Mouse (Mus musculus) mesoderm, embryonic 11.5 days (tissue): Measurements from ENCODE around the gene Fbxl19.
"Not testable (repeated sequence)": the region's sequence is repeated elsewhere in the genome, so short reads cannot be mapped to it uniquely, and the experiment has no call there.

Experiments
- DNase-seq: peaks from one replicate; pipeline ENCODE4 v3.0.0-alpha.2; 2012; ENCODE audit warnings: low read depth, low spot score

Gene Fbxl19

DNA sequence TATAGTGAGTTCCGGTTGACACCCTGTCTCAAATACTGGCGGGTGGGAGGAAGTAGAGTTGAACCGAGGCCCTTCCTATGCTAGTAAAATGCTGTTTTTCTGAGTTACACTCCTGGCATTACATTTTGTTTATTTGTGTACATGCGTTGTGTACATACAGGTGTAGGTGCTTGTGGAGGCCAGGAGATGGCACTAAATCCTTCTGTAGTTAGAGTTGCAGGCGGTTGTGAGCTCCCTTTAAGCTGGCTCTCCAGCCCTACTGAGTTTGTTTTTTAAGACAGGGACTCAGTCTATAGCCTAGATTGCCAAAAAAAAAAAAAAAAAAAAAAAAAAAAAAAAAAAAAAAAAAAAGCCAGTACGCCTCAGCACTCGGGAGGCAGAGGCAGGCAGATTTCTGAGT, 16.4 kb upstream of the Fbxl19 start:
- DNase-seq: no peak

DNA sequence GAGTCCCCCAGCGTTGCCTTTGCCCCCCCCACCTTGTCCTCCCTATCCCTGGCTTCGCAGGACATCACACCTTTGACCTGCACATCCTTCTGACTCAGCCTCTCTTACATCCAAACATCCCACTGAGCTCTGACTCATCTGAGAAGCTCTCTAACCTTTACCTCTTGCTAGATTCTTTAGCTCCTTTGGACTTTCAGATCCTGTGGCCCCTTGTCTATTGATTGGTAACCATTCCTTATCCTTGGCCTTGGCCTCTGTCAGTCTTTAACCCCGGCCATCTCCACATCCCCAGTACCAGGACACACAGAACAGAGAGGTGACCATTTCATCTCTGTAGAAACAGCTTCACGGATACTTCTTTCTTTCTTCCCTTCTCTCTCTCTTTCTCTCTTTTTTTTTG, 14.2 kb upstream of the Fbxl19 start:
- DNase-seq: no peak

DNA sequence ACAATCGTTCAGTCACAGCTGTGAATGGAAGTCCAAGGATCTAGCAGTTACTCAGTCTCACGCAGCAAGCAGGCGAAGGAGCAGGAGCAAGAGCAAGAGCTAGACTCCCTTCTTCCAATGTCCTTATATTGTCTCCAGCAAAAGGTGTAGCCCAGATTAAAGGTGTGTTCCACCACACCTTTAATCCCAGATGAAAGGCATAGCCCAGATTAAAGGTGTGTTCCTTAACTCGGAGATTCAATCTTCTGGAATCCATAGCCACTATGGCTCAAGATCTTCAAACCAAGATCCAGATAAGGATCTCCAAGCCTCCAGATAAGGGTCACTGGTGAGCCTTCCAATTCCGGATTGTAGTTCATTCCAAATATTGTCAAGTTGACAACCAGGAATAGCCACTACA, 12.3 kb upstream of the Fbxl19 start, which contains the start of gene Ctf2:
Gene Ctf2, minus strand, starts transcription at position 101 of the 400 bp plus-strand sequence.
- not testable (repeated sequence) for DNase-seq

DNA sequence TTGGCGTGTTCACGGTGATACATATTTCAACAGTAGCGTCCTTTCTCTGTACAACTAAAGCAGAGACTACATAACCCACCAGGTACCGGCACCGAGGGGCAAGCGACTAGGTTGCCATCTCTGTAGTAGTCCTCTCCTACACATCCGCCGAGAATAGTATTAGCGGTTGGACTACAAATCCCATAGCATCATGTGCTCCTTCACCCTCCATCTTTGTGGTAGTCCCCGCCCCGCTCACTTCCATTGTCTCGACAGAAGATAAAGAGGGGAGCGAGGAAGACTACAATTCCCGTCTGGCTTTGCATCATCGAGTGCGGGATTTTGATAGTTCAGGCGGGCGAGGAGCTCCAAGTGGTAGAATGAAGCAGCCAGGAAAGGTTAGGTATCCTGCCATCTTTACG, 908 bp downstream of the Fbxl19 start:
- DNase-seq: peak; percentile 95

DNA sequence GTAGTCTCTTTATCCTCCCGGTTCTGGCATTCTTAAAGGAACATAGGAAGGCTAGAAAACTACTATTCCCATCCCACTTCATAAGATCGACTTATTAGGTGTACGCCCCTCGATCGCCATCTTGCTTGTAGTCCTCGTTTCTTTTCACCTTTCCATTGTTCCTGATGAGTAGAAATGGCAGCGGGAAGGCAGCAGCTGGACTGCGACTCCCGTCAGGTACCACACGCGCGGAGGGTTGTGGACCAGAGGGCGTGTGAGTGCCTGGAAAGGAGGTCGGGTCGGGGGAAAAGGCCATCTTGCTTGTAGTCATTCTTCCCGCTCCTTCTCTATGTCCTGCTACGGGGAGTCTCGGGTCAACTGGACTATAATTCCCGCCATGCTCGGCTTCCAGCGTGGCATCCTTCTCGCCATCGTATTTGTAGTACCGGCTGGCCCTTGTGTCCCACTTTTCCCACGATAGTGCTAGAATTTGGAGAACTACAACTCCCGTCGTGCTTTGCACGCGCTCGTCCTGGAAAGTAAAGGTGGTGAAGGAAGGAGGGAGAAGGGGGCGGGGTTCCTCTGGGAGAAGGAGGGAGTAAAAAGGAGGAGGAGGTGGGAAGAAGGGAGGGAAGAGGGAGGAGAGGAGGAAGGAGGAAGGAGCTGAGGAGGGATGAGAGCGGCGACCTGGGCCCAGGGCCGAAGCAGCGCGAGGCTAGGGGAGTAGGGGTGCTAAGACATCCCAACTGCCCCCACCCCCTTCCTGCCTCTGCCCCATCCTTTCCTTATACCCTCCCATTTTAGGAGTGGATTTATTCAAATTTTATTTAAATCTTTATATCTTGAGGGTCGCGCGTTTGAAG, 1.5 kb downstream of the Fbxl19 start:
- peak; percentile 98 for DNase-seq

DNA sequence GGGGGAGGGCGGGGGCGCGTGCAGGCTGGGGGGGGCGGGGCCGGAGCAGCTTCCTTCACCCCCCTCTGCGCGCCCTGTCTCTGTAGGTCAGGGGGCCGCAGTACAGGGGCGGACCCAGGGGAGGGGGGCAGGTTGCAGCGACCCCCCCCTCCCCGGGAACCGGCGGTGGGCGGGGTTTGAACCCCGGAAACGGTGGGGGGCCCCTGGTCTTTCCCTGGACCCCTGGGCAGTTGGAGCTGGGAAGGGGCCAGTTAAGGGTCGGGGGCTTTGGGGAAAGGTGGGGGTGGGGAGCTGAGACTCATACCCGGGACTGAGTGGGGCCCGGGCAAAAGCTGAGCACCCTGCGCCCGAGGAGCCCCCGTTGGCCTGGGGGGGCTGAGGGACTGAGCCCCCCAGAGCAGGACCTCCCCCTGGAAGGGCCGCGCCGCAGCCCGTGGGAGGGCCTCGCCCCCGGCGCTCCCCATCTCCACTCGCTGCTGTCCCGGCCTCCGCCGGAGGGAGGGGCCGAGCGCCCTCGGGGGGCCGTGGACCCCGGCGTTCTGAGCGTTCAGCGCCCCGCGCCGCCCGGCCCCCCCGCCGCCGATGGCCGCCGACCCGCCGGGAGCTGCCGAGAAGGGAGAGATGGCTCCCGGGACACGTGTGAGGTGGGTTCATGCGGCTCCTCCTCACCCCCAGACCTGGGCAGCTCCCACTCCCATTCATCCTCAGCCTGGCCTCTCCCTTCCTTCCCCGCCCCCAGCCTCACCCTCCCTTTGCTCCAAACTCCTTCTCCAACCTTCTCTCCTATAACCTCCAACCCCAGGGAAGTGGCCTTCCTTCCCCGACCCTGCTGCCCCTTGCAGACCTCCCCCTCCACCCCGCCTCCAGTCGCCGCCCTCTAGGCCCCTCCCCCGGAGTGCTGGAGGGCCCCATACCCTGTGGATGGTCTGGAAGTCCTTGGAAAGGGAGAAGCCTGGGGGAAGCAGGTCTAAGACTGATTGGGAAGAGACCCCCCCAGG, 2.5 kb downstream of the Fbxl19 start:
- peak; percentile 59 for DNase-seq

DNA sequence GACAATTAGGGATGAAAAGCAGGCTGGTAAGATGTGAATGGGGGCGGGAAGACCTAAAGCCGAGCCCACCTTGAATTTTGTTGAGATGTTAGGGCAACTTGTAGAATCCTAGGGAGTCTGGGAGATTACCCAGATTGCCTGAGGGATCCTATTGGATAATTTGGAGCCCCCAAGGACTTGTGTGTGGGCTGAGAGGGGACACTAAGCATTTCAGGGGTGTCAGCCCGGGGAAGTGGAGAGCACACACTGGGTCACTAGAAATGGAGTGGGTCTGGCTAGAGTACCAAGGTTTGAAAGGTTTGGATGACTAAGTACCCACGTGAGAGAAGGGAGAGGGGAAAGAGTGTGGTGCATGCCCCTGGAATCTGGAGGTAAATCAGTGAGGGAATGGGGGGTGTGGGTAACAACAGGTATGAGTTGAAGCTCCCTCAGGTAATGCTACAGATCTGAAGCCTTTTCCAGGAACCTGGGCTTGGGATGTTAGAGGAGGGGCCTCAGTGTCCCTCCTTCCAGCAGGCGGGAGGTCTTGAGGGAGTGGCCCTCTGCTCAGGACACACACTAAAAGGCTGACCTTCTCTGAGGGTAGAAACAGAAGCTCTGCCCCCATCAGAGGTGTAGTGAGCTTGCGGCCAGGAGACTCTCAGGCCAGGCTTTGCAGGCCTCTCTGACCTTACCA, 3.4 kb downstream of the Fbxl19 start:
- no peak for DNase-seq

DNA sequence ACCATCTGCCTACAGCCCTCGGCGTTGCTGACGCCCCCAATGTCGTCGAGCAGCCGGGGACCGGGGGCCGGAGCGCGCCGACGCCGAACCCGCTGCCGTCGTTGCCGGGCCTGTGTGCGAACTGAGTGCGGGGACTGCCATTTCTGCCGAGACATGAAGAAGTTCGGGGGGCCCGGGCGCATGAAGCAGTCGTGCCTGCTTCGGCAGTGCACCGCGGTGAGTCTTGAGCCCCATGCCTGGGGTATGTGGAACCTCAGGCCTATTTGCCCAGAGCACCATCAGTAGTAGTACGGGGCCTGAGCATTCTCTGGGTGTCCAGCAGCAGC, 3.9 kb downstream of the Fbxl19 start:
- DNase-seq: no peak

DNA sequence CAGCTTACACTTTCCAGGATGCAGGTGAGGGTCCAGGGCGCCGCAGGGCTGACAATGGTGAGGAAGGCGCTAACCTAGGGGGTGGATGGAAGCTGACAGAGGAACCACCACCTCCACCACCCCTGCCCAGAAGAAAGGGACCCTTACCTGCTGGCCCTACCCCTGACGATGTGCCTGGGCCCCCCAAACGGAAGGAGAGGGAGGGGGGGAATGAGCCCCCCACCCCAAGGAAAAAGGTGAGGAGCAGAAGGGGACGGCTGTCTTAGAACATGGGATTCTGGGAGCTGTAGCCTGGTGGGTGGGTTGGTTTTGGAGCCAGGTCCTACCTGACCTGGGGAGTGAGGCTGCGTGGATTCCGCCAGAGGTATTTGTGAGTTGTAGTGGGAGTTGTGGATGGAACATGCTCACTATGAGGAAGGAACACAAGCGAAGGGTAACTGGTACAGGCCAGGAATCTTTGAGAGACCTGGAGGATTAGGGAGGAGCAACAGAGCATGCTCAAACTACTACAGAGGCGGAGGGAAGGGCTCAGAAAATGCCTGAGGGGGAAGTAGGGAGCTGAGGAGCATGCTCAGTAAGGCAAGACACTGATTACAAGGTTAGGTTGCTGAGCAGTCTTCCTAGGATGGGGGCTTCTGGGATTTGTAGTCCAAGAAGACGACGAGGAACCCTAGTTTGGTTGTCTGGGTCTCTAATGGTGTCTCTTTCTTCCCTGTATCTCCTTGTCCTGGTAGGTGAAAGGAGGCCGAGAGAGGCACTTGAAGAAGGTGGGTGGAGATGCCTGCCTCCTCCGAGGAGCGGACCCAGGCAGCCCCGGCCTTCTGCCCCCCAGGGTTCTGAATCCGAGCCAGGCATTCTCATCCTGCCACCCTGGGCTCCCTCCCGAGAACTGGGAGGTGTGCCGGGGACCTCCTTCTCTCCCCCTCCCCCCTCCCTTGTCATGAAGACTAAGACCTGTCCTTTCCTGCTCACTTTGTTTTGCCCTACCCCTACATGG, 6.1 kb downstream of the Fbxl19 start:
- DNase-seq: no peak

DNA sequence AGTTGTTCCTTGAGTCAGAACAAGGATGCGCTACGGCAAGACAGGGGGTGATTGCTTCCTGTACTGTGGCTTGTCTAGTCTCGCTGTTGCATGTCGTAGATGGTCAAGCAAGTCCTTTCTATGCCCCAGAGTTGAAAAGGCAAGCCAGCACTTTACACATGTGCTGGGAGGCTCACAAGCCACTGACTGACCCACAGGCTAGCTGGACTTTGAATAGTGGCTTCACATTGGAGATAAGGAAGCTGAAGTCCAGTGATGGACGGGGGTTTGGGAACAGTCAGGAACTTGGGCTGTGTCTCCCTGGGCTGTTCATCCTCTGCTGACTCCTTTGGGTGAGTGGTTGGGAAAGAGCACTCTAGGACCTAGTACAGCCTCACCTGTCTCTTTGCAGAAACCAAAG, 7.3 kb downstream of the Fbxl19 start:
- DNase-seq: no peak

DNA sequence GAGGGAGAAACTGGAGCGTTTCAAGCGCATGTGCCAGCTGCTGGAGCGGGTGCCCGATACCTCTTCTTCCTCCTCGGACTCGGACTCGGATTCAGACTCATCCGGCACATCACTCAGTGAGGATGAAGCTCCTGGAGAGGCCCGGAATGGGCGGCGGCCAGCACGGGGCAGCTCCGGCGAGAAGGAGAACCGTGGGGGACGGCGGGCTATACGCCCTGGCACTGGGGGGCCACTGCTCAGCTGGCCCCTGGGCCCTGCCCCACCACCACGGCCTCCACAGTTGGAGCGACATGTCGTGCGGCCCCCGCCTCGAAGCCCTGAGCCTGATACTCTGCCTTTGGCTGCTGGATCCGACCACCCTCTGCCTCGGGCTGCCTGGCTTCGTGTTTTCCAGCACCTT, 7.7 kb downstream of the Fbxl19 start:
- no peak for DNase-seq

DNA sequence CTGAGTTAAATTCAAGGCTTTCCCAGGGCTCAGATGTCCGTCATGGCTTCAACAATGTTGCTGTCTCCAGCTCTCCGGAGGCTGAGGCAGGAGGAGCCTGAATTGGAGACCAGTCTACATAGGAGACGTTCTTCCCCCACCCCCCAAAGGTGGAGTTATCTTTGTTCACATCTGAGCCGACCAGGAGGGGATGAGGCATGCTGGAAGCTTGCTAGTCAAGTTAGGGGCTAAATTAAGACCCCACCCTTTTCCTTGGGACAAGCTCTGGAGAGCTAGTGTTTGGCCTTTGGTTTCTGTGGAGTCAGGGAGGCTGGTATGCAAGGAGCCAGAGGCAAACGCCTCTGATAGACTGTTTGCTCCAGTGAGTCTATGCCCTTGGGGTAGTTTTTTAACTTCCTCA, 8.8 kb downstream of the Fbxl19 start:
- DNase-seq: no peak

DNA sequence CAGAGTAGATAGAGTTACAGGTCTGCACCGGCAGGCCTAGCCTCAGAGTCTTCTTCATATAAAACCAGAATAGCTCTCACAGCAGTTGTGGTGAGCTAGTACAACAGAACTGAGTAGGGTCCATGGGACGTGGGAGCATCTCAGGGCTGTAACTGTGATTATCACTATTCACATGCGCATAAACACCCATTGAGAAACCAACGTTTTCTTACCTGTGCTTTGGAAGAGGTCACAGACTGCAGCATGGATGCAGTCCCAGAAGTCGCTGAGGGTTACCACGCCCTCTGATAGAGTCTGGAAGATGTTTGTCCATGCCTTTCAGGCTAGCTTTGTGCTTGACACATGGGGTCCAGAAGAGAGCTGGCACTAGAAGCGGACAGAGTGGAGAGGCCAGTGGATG, 9.4 kb downstream of the Fbxl19 start:
- no peak for DNase-seq

DNA sequence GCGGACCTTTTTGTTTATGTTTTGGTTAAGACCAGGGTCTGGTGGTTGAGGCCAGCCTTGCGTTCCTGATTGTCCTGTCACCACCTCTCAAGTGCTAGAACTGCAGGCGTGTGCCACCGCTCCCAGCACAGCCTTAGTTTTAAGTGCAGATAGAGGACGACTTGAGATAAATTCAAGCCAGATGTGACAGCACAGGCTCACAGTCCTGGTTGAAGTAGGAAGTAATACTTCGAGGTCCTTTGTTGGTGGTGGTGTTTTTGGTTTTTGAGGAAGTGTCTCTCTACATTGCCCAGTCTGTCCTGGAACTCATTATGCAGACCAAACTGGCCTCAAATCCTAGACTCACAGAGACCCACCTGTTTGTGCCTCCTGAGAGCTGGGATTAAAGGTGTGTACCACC, 15.4 kb downstream of the Fbxl19 start:
- no peak for DNase-seq

DNA sequence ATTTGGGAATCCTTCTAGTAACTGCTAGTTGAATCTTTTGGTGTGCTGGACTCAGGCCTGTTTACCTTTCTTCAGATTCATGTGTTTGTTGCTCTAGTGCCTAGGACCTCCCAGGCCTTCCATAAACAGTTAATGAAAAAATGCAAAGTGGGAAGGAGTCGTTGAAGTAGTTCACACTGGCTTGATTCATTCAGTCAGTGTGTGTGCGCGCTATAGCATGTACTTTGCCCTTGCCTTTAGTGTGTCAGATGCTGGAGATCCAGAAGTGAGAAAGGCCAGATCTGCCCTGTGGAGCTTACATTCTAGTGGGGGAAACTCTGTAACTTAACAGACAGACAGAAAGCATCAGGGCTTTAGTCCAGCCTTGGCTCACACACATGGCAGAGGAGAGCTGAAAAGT, 16.1 kb downstream of the Fbxl19 start:
- no peak for DNase-seq

DNA sequence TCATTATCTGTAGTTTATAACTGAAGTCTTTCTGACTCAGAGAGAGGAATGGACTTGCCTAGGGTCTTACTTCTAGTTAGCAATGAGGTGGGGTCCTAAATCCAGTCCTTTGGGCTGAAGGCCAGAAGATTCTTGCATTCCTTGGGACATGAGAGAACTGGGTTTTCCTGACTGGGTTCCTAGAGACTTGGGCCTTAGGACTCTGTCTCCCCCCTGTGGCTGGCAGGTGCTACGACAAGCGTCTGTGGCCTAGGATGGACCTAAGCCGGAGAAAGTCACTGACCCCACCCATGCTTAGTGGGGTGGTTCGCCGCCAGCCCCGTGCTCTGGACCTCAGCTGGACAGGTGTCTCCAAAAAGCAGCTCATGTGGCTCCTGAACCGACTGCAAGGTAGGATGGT, 16.7 kb downstream of the Fbxl19 start:
- DNase-seq: peak; percentile 79

DNA sequence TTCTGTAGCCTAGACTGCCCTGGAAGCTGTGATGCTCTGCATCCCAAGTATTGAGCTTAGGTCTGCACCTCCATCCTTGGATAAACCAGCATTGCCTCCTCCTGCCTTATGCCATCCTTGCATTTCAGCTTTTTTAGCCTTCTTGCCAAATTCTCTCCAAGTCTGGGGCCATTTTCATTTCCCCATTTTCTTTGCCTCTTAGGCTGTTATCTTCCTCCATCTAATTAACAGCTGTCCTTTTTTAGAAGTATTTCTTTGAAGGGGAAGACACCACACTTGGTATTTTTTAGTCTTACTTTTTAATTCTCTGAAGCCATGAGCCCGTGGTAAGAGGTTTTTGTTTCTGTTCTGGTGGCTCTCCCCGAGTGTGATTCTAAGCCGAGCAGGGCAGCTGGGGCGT, 19.3 kb downstream of the Fbxl19 start:
- DNase-seq: no peak

DNA sequence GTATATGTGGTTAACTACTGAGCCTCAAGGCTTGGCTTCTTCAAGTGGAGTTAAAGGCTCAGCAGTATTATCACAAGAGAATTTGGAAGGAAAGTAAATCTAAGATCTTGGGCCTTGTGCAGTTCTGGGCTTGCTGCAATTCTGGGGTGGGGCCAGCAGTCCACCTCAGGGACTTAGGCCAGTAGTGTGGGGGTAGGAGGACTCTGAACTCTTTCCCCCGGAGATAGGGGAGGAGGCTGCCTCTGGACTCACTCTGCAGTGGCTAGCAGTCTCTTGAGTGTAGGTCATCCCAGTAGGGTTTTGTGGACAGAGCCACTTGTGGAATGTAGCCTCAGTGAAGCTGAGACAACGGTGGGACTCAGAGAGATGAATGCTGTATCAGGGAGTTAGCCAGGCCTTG, 21.4 kb downstream of the Fbxl19 start:
- DNase-seq: no peak

DNA sequence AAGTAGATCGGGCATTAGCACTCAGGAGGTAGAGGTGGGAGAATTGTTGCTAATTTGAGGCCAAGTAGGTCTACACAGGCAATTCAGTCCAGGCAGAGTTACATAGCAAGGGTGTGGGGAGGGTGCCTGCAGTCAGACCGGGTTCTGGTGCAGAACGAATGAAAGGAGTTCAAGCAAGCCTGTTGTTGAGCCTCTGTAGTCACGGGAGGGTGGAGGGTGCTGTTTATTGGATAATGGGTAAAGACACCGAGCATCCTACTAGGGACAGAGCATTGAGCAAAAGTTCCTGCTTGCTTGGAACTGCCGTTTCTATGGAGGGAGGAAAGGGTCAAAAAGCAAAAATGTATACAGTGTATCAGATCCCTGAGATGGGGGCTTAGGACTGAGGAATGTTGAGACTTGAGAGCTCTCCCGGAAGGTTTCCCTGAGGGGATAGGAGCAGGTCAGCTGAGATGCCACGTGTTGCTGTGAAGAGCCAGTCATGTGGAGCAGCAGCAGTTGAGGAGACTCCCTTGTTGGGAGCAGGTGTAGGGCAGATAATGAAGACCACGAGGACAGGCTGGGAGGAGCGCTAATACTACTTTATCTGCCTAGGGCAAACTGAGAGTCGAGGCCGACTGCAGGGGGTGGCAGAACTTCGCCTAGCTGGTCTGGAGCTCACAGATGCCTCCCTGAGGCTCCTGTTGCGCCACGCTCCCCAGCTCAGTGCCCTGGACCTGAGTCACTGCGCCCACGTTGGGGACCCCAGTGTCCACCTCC, 22.7 kb downstream of the Fbxl19 start:
- no peak for DNase-seq

DNA sequence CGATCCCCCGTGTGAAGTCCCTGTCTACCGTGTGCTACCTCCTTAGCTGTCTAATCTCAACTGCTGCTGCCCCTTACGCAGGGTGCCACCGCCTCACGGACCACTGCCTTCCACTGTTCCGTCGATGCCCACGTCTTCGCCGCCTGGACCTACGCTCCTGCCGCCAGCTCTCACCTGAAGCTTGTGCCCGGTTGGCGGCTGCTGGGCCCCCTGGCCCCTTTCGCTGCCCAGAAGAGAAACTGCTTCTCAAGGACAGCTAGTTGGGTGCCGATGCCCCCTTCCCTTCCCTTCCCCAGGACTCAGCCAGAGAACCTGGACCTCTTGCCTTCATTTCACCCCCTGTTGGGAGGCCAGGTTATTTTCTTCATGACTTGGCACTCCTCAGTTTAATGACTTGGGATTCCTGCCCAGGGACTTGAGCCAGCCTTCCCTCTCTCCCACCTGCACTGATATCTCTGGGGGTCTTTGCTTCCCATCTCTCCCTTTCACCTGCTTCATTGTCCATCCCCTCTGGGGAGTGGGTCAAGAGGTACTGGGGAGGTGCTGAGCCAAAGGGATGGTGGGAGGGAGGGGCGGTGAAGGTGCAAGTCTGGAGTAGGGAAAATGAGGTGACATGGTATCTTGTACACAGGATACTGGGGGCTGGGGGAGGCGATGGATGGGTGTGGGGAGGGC, 23.5 kb downstream of the Fbxl19 start:
- DNase-seq: no peak
